In genomic region chr6:65144621-65145205, GRCm38 (mm10) we compare ENCODE assay signal across 9 mouse cellular contexts. TPM values are rescaled to one million over a fixed set of nuclear protein-coding genes. Genes with fewer than 3 reads are reported as not detected.
DNase-seq lines count a peak whose midpoint lies in the region; ATAC-seq and TF ChIP-seq lines count a peak whose summit lies in the region.
"Had no signal": no experiment of that assay in that cellular context is flagged by ENCODE, and none has a peak within 500 bp of the region (broad histone marks: within the 10 kb centered on the region; RNA-seq: fewer than 3 reads in every experiment).

Gene Hpgds (minus strand): TSS chr6:65144908.

- no peaks in the 10 kb centered on the region for H3K27me3 ChIP-seq in hindbrain, embryonic 13.5 days
- no peaks in the 10 kb centered on the region for H3K27me3 ChIP-seq in lung, embryonic 16.5 days (ENCODE audit: control insufficient read depth, insufficient read depth, low read depth, low read length)

- WGBS in hindbrain, embryonic 13.5 days: 18% methylated on average over 16 of the region's 16 CpGs
- 32% methylated on average over 16 of the region's 16 CpGs for WGBS in lung, embryonic 16.5 days
- WGBS in olfactory bulb, adult 2 months: 22% methylated on average over 16 of the region's 16 CpGs

- no peaks in the 10 kb centered on the region for H3K36me3 ChIP-seq in hindbrain, embryonic 13.5 days
- no peaks in the 10 kb centered on the region for H3K36me3 ChIP-seq in lung, embryonic 16.5 days (ENCODE audit: control insufficient read depth, insufficient read depth, low read length)

- H3K4me2 ChIP-seq in hindbrain, embryonic 13.5 days: peak within 1 kb of the TSS; percentile 39
- H3K4me2 ChIP-seq in lung, embryonic 16.5 days (ENCODE audit: low read depth, low read length): peak within 1 kb of the TSS; percentile 2; the same call in 1 of the 2 replicates

- TF ChIP-seq CTCF in olfactory bulb, adult 2 months (IDR thresholded peaks at IDR 0.05; ENCODE audit: insufficient read depth, low read depth, low read length): no peak

- H3K9ac ChIP-seq in hindbrain, embryonic 13.5 days: no peak within 1 kb of the TSS
- H3K9ac ChIP-seq in lung, embryonic 16.5 days (ENCODE audit: low read length): no peak within 1 kb of the TSS
- H3K9ac ChIP-seq: liver, embryonic 14.5 days had no signal

- H3K9me3 ChIP-seq in hindbrain, embryonic 13.5 days: no peaks in the 10 kb centered on the region
- no peaks in the 10 kb centered on the region for H3K9me3 ChIP-seq in lung, embryonic 16.5 days (ENCODE audit: control insufficient read depth, low read length)

- intact Hi-C loops in left cerebral cortex, postnatal 25 days (cut with DNase I): no loop called here

- 0 out of 2 replicates have a peak within 1 kb of the TSS, but pooled peaks have one; percentile 30 for H3K27ac ChIP-seq in hindbrain, embryonic 13.5 days
- H3K27ac ChIP-seq in lung, embryonic 16.5 days (ENCODE audit: low read length): no peak within 1 kb of the TSS
- no peak within 1 kb of the TSS for H3K27ac ChIP-seq in olfactory bulb, adult 2 months (ENCODE audit: insufficient read depth, low read depth, low read length)
- H3K27ac ChIP-seq: liver, embryonic 14.5 days had no signal

- peak; percentile 75 for ATAC-seq in hindbrain, embryonic 13.5 days (ENCODE audit: low FRiP score)
- 0 out of 2 replicates have a peak, but pooled peaks have one; percentile 10 for ATAC-seq in lung, embryonic 16.5 days (ENCODE audit: low read depth)

- peaks cover 14% of the 10 kb centered on the region for H3K4me1 ChIP-seq in hindbrain, embryonic 13.5 days (replicated peaks)
- no peaks in the 10 kb centered on the region for H3K4me1 ChIP-seq in lung, embryonic 16.5 days (replicated peaks; ENCODE audit: control insufficient read depth, insufficient read depth, low read length)
- H3K4me1 ChIP-seq in olfactory bulb, adult 2 months (ENCODE audit: control insufficient read depth, insufficient read depth, low read length): no peaks in the 10 kb centered on the region

- H3K4me3 ChIP-seq in hindbrain, embryonic 13.5 days: no peak within 1 kb of the TSS
- no peak within 1 kb of the TSS for H3K4me3 ChIP-seq in lung, embryonic 16.5 days (ENCODE audit: low read length)
- no peak within 1 kb of the TSS for H3K4me3 ChIP-seq in olfactory bulb, adult 2 months (ENCODE audit: insufficient read depth, low read depth, low read length)

- no peak for TF ChIP-seq POLR2A in olfactory bulb, adult 2 months (IDR thresholded peaks at IDR 0.05; ENCODE audit: insufficient read depth, low read depth, low read length)

- DNase-seq in lung, adult 18-20 months: peak; percentile 24
- DNase-seq in lung, postnatal 10 days: no peak
- DNase-seq in left cerebral cortex, postnatal 25 days (ENCODE audit: low spot score in 2 of 2): no peak
- no peak for DNase-seq in Muller cell, postnatal 12 days (ENCODE audit: inconsistent ontology term)
- no peak for DNase-seq in cerebellum, adult 9-11 months

RNA-seq across cellular contexts. Expression of gene Hpgds, which starts in this region (rescaled TPM):
- 8.6 and 9.0 TPM in 2 replicates for polyA plus RNA-seq in hindbrain, embryonic 13.5 days (2015; fragmentation: Nextera tagmentation; extraction: Ambion mirVana)
- 3.5 and 4.2 TPM in 2 replicates for polyA plus RNA-seq in lung, embryonic 16.5 days (2015; fragmentation: Nextera tagmentation; extraction: Ambion mirVana)
- polyA plus RNA-seq in olfactory bulb, adult 2 months (2012; ENCODE audit: insufficient read depth, insufficient read length, low replicate concordance, missing spikeins): not detected in 2 replicates
- total RNA-seq in left cerebral cortex, postnatal 25 days (2021): 1 to 10 TPM; 3.6 to 3.9 TPM

Comparison
In these comparisons a context has a peak if more than half of its experiments do, and no peak if none do; other contexts are left out.
1. DNase-seq: peak in lung, adult 18-20 months (2 of 2); none in lung, postnatal 10 days (single experiment), left cerebral cortex, postnatal 25 days (0 of 2), Muller cell, postnatal 12 days (single experiment) and cerebellum, adult 9-11 months (single experiment).